Mouse (Mus musculus) urinary bladder, postnatal 10 days (tissue): ENCODE measurements around the gene Degs1.

ENCODE experiments used
- DNase-seq: peaks from one replicate; pipeline ENCODE4 v3.0.0; 2022; ENCODE audit warnings: low spot score

Degs1 gene

DNA sequence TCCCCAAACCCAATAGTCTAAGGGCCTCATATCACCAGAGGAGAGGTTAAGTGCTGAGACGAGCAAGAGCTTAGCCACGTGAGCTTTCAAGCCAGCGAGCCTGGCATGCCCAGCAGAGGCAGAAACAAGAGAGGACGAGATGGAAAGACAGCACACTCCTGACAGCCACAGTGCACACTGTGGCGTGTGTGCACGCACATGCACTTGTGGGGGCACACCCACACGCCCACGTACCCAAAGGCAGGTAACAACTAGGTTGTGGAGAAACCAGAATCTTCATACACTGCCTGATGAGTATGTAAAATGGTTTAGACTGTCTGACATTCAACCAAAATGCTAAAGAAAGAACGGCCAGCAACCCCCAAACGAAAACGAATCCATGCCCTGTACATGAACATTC, 2.0 kb downstream of the Degs1 start:
- DNase-seq: no peak

DNA sequence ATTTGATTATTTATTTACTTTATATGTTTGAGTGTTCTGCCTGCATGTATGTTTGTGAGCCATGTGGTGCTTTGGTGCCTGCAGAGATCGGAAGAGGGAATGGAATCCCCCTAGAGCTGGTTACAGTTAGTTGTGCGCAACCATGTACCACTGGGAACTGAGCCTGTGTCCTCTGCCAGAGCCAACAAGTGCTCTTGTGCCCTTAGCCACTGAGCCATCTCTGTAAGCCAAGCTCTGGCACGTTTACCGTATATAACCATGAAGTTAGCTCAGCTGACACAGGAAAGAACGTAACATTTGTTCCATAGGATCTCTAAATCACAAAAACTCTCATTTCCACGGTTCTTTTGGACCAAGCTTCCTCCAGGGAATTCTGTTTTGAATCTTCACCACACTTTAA, 2.6 kb downstream of the Degs1 start:
- no peak for DNase-seq

DNA sequence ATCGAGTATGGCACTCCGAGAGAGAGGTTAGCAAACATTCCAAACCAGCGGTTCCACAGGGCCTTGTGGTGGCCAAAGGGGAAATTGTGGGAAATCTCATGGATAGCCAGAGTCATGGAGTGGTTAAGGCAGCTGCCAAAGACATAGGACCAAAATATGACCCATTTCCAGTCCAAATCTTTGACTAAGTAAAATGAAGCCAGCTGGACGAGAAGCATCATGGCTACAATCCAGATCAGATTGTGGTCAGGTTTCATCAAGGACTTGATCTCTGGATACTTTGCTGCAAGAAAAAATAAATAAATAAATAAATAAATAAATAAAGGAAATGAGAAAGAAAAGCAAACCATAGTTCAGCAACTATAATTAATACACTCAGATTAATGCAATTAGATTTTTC, 3.2 kb downstream of the Degs1 start:
- no peak for DNase-seq

DNA sequence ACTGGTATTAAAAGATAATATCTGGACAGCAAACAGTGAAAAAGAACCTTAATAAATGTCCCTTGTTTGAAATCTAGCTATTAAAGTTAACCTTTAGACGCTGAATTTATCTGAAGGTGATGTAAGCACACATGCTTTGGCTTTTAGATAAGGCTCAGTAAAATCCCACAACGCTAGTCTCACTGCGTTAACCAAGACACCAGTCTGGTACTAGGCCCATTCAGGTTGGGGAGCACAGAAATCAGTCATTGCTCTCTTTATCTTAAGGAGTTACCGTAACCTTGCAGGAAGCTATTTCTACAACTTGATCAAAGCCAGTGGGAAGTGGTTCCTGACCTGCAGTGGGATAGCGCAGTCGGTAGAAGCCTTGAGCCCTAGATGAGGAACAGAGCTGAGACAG, 7.5 kb downstream of the Degs1 start:
- no peak for DNase-seq

DNA sequence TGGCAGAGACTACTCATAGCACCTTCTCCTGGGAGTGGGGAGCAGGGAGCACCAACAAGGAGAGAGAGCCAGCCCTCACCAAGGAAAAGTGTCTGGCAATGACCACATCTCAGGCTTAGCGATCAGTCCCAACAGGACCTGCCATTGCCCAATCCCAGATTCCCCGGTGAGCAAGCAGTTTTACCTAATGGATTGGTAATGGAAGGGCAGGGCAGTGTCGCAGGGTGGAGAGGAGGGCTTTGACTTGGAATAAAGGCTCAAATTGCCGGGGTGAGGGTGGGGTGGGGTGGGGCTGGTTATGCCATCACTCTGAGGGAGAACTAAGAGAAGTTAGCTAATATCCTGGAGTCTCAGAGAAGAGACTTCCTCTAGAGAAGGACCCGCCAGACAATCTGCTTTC, 11.0 kb downstream of the Degs1 start:
- DNase-seq: no peak

DNA sequence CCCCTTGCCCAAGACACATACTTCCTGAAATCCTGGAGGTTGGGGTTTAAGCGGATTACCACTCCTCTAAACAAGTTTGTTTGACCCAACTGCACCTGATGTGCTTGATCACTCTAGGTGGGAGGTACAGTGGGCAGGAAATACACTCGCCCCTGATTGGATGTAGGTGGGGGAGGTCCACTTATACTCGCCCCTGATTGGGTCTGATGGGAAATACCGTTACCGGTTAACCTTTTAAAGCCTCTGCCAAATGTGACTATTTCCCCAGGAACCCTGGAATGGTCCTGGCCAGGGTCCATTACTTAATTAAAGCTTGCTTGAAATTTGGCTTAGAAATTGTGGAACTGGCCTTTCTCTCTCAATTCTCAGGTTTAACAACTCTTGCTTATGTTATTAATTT, 11.5 kb downstream of the Degs1 start:
- DNase-seq: no peak

DNA sequence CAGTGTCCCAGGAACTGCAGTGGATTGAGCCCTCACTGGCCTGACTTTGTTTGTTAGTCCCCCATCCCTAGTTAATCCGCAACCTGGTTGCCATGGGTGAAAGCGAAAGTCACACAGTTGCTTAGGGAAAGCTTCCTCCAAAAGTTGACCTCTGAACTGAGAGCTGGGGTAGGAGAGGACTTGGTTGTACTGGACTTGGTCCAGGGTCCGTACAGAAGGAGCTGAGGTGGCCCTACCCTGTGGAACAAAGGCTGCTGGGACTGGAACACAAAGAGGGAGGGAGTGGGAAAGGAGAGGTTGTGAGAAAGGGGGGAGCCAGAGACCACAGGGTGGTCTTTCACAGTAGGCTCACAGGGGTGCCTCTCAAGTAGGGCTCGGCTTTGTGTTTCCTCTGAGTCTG, 14.3 kb downstream of the Degs1 start:
- no peak for DNase-seq

DNA sequence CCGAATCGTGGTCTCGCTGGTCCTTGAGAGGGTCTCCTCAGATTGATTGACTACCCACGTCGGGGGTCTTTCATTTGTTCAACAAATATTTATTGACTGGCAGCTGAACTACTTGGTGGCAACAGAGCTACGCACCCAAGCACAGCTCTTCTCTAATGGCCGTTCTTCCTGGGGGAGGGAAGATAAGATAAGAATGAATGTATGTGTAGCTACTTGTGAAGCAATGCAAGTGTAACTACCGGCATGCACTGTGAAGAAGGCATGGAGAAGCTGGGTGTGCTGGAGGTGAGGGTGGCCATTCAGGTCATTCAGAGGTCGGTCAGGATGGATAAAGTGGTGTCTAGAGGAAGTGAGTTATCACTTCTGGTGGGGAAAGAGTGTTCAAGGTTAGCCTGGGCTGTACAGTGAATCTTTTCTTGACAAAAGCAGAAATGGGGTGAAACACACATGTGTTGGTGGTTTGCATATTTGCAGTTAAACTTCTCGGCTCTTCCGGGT, 16.5 kb downstream of the Degs1 start:
- no peak for DNase-seq

DNA sequence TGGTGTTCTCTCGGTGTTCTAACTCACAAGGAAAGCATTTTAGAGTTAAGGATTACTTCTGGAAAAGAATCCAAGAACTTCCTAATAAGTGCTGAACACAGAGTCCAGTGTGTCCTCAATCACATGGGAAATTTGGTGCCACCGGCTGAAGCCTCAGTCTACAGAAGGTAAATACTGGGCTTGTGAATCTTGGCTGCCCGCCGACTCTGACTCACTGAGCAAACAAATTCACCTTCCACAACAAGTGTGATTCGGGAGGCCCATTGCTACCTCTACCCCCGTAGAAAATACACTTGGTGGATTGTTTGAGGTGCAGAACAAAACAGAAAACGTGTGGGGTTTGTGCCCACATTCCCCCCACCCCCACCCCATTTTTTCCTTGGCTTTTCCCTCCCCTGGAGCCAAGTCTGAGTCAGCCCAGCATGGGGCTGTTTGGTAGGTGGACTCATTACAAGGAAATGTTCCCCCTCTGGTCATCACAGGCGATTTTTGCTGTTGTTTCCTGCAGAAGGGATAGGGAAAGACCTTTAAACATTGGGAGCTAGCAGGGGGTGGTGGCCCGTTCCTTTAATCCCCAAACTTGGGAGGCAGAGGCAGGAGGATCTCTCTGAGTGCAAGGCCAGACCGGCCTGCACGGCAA, 26.4 kb downstream of the Degs1 start:
- DNase-seq: no peak

DNA sequence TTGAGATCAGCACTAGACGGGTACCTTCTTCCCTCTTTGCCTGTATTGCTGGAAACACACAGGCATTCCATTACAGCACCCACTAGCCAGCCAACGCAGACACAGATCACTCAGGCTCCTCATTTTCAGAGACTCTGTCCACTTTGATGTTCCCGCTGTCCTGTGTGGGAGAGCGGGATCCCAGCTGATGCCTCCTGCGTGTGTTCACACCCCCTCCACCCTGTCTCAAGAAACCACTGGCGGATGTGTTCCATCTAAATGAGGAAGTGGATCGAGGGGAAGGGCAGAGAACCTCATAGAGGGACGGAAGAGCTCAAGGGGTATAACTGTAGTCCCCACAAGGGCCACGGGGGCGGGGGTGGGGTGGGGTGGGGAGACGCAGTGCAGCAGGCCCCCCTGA, 27.6 kb downstream of the Degs1 start:
- no peak for DNase-seq

DNA sequence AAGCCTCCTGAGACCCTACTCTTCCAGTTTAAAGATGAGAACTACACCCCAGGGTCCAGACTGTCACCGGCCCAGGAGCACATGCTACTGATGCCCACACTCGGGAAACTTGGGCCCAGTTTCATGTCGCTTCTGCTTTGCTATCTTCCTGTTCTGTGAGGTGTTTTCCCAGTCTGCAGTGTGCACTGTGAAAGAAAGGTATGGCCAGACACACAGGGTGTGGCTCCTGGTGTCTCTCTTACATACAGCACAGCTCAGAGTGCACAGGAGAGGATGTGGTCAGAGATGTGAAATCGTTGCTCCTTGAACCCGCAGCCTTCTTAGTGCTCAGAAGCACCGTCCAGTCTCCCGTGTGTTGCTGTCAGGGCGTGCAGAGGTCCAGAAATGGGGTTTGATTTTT, 28.0 kb downstream of the Degs1 start:
- DNase-seq: no peak

DNA sequence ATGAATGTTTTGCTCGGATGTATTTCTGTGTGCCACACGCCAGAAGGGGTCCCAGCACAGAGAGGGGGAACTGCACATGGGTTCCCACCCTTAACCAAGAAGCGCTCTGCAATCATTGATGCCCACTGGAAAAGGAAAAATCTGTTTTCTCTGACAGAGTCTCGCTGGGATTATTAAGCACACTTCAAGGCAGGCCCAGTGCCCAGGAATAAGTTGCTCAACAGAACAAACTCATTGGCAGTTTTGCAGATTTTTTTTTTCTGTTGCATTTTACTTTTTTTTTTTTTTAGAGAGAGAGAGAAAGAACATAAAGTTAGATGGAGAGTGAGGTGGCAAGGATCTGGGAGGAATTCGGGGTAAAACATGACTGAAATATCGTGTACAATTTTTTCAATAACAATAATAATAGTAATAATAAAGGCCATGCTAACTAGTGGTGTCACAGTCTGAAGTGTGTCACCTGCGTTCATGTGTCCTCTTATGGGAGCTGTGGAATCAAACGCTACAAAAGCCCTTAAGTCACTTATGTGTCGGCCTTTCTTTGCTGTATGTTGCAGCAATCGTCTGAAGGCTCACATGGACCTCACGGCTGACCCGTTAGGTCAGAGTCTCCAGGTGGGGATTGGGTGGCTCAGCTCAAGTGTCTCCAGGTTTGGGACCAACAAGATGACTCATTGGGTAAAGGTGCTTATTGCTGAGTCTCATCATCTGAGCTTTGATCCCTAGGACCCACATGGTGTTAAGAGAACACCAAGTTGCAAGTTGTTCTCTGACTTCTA, 28.7 kb downstream of the Degs1 start:
- no peak for DNase-seq

DNA sequence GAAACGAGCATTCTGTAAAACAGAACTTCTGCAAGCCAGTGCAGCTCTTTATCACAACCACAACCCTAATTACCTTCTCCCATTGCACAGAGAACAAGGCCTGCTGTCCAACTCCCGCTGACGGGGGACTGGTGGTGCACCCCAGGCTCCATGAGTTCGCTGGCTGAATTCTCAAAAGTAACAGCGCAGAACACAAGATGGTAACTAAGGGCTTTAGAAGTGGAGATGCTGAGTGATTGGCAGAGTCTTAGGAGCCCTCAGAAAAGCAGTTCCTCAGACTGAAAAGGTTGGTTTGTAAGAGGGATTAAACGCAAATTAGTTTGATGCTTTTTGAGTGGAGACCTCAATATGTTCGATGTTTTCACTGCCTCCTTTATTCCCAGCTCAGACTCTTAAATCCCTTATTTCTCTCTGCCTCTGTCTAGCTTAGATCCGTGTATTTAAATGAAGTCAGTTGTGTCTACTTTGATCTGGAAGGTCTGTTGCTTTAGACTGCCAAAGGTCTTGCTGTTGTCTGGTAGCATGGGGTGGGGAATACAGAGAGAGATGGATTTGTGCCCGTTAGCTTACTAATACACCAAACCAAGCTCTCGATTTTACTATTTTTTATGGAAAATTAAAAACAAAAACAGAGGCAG, 30.0 kb downstream of the Degs1 start:
- no peak for DNase-seq

DNA sequence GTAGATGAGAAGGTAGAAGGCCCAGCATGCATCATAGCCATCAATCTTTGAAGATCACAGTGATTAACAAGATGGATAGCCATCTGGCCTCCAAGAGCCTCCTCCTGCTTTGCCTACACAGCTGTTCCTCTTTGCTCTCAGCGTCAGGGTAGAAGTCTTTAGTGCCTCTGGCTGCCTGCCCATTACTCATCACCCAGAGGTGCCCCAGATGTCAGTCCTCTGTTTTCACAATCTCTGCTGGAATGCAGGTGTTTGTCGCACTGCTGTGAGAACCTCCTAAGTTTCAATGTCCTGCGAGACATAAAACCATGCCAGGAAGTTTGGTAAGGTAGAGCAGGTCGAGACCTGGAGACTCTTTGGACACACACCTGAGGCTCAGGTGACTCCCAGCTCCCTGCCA, 31.9 kb downstream of the Degs1 start:
- no peak for DNase-seq

DNA sequence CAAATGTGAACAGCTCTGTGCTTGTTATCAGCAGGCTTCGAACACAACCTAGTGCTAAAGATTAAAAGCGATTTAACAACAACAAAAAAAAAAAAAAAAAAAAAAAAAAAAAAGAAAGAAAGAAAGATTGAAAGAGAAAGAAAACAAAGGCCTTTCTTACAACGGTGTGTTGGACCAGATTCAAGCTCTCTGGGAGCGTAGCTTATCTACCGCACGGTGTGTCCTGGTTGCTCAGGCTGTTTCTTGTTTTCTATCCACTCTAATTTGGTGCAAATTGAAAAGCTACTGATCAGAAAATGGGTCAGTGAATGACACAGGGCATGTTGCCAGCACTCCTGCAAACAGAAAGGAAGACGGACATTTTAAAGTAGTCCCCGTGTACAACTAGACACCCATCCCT, 33.3 kb downstream of the Degs1 start:
- no peak for DNase-seq

DNA sequence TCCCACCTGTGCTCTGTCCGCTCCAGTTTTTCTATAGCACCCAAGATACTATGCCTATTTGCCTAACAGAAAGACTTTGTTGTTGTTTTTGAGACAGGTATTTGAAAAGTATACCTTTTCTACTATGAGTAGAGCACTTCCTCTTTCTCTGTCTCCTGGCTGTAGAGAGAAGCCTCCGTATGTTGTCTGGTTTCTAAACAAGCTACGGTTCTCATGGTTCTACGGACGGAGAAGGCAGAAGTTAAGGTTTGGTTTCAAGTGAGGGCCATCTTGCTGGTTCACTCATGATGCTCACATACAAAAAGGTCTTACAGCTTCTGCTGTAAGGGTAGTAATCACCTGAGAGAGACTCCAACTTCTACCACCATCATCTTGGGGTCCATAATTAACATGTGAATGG, 37.6 kb downstream of the Degs1 start:
- DNase-seq: no peak

DNA sequence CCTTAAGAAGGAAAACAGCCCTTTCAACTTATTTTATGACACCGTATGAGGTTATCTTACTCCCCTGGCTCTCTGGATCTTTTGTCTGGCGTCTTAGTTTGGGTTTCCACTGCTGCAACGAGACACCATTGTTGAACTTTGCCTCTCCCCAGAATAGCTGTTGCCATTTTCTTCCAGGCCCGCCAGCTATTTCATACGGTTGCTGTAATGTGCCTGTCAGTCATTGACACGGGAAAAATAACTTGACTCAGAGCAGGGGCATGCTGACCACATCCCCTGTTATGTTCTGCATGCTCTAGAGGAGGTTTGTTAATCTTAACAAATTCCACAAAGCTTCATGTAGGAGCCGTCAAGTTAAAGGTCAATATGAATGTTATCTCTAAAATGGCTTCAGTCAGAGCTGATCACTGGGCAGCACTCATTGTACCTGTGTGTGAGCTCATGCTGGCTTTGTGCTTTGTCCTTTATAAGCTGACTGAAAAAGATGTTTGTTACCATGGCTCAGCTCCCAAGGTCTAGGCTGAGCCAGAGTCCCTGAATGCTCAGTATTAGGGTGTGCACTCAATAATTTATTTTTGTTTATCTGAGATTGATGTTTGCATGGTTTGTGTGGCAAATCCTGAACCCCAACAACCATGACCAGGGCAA, 44.4 kb downstream of the Degs1 start:
- DNase-seq: no peak

DNA sequence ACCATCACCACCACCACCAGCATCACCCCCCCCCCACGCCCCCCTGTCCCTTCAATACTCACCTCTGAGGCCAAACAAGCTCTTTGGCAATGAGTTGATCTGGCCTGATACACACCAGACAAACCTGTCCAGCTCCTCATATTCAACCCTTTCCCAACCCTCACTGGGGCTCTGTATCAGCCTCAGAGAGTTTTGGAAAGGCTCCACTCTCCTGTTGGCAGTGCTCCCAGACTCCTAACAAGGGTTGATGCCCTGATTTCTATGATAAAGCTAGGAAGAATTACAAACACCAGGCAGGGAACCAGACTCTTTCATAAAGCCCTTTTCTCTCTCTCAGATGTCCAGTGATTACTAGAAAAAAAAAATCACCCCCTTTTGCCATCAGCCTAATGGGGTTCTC, 45.2 kb downstream of the Degs1 start:
- no peak for DNase-seq

DNA sequence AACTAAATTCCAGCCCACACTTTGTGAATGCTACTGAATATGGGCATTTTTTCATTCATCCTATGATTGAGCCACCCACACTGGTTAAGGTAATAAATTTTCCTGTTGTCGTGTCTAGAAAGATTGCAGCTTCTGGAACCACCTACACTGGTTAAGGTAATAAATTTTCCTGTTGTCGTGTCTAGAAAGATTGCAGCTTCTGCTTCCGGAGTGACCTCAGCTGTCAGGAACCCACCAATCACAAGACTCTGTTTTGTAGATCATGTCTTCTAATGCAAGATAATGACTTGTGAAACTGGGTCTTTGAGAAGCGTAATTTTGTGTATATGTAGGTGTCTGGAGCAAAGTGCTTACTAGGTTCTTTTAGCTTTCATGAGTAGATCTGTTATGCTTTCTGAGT, 47.4 kb downstream of the Degs1 start:
- DNase-seq: no peak

DNA sequence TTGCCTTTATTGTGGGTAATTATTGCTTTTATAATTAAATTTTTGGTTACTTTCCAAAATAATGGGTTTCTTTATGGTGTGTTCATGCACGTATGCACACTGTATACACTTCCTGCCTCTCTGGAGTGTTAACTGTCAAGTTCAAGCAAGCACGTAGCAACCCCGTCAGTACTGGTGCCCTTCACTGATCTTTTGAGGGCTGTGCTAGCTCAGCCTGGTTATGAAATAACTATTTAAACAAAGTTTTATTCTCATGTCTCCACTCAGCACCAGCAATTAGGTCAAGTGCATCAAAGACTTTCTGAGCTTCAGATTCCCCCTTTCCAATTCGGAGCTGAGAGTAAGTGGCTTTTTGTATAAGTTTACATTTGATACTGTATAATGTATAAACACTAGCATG, 53.2 kb downstream of the Degs1 start:
- no peak for DNase-seq

DNA sequence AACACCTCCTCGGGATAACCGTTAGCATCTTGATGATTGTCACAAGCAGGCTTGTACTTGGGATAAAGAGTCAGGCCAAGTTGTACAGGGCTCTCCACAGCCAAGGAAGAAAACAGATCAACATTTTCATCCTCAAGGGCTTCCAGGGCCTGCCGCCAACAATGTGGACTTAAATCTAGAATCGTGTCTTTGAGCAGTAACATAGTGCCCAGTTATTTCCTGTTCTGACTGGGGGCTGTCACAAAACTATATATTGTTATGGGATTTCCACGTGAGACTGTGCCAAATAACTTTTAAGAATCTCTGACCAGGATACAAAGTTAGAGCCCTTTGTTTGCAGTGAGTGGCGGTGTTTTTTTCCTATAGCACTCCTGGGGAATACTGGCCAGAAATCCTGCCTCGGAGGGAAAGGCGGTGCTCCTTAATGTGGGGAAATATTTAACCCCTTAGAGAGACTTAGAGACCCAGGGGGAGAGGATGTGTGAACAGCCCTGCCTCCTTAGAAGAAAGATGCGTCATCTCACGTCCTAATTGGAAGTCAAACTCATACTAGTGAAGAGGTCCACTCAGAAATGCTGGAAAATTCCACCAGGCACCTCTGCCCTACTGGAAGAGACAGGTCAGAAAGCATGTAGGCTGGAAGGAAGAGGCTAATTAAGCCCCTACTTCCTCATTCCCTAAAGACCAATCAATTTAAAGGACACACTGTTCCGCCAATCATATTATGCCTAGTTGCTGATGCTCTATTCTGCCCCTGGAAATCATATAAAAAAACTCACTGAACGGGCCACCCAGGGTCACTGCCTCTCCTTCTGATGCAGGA, 55.3 kb downstream of the Degs1 start:
- no peak for DNase-seq

DNA sequence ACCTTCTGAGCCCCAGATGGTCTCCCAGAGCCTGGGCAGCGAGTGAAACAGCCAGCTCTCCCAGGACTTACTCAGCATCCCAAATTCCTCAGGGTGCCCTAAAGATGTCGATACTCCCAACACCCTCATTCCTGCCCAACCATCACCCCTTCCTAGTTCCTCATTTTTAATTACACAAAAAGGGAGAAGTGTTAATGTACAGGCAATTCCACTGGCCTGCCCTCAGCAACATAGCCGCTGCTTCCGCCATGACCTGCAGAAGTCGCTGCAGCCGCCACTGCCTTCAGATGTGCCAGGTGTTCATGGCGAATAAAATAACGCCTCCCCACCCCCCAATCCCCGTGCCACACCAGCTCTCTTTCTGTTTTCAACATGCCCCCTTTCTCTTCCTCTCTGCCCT, 56.3 kb downstream of the Degs1 start:
- DNase-seq: no peak
